Mouse (Mus musculus) frontal cortex, postnatal 10 days (tissue): ENCODE data around the gene Dgkq.

Source experiments
- DNase-seq, 2 experiments: peaks; one replicate each; pipeline ENCODE4 v3.0.0; 2022; ENCODE audit warnings: low spot score in 2 of 2, mixed read lengths in 1 of 2

Gene Dgkq

GRCm38 (mm10) chr5:108602537-108602936 is 66.9 kb downstream of the Dgkq start:
- DNase-seq: no peak

DNA sequence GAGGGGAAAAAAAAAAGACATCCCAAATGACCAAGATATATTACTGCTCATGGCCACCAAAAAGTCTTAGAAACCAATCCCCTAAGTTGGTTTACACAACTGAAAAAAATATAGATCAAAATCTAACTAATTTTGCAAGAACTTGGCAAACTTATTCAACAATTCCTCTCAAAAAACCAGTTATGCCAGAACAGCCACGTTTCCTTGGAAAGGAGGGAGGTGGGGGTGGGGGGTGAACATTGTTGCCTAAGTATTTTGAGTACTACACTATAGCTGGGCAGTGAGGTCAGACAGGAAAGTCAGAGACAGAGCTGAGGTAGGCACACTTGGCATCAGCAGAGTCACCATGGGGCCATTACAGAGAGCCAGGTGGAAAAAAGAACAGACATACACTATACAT is 69.5 kb downstream of the Dgkq start:
- no peak for DNase-seq
